Mouse (Mus musculus) small intestine, adult 2 months (tissue): Measurements from ENCODE around the gene Gsk3b.
"Not testable (repeated sequence)": the region's sequence is repeated elsewhere in the genome, so short reads cannot be mapped to it uniquely, and the experiment has no call there.

ENCODE experiments used
- CTCF ChIP-seq: fragments of 200-500 bp; IDR thresholded peaks from 2 replicates; pipeline ENCODE4 v1.5.1; 2012; ENCODE audit warnings: low read depth, mild to moderate bottlenecking, control low read depth, inconsistent platforms, low read length, moderate library complexity, mixed read lengths; ENCODE audit not compliant: insufficient replicate concordance, insufficient read length; ENCODE audit errors: extremely low read depth
- POLR2A ChIP-seq: fragments of 200-500 bp; IDR thresholded peaks from 2 replicates; pipeline ENCODE4 v1.6.1; 2012; ENCODE audit warnings: low read depth, mild to moderate bottlenecking, control low read depth, inconsistent platforms, low read length, moderate library complexity

GRCm38 (mm10) chr16:38117909-38118308 is 29.1 kb downstream of the Gsk3b start:
- TF ChIP-seq CTCF, POLR2A: not testable (repeated sequence)
